ENCODE assay signal across 14 mouse cellular contexts in genomic region chr16:57397845-57398244, GRCm38 (mm10). TPM values are rescaled to one million over a fixed set of nuclear protein-coding genes. Genes with fewer than 3 reads are reported as not detected.
DNase-seq lines count a peak whose midpoint lies in the region; ATAC-seq and TF ChIP-seq lines count a peak whose summit lies in the region.
"Had no signal": no experiment of that assay in that cellular context is flagged by ENCODE, and none has a peak within 500 bp of the region (broad histone marks: within the 10 kb centered on the region; RNA-seq: fewer than 3 reads in every experiment).

No protein-coding gene starts in this region.

- DNase-seq in forebrain, embryonic 14.5 days (ENCODE audit: low spot score): no peak
- DNase-seq in kidney, adult 2 months: no peak
- DNase-seq in spleen, postnatal 4 days (ENCODE audit: low spot score in 2 of 2): peak; percentile 4 to 46
- DNase-seq in spleen, adult 12 weeks (ENCODE audit: low spot score): no peak
- no peak for DNase-seq in adrenal gland, adult 2 months
- DNase-seq in frontal cortex, postnatal 10 days (ENCODE audit: low spot score in 2 of 2): no peak

- H3K27ac ChIP-seq in forebrain, embryonic 14.5 days (ENCODE audit: low read depth, low read length): no peak overlapping the region
- H3K27ac ChIP-seq in forebrain, embryonic 12.5 days: no peak overlapping the region
- peak overlapping the region; percentile 59 for H3K27ac ChIP-seq in kidney, embryonic 15.5 days
- no peak overlapping the region; the same call in 1 of the 2 replicates for H3K27ac ChIP-seq in kidney, adult 2 months (ENCODE audit: insufficient read depth, low read depth, low read length)
- H3K27ac ChIP-seq: heart, embryonic 15.5 days; hindbrain, embryonic 15.5 days; liver, embryonic 12.5 days; neural tube, embryonic 13.5 days; stomach, embryonic 15.5 days had no signal

- no peak overlapping the region for H3K9ac ChIP-seq in forebrain, embryonic 14.5 days (ENCODE audit: low read length)
- H3K9ac ChIP-seq in forebrain, embryonic 12.5 days: no peak overlapping the region
- H3K9ac ChIP-seq in kidney, embryonic 15.5 days: no peak overlapping the region
- H3K9ac ChIP-seq: heart, embryonic 15.5 days; hindbrain, embryonic 15.5 days; liver, embryonic 12.5 days; neural tube, embryonic 13.5 days; stomach, embryonic 15.5 days had no signal

- no peak for TF ChIP-seq POLR2A in kidney, adult 2 months (IDR thresholded peaks at IDR 0.05; ENCODE audit: low read depth, low read length)

- ATAC-seq in forebrain, embryonic 14.5 days: 0 out of 2 replicates have a peak, but pooled peaks have one; percentile 35
- ATAC-seq in forebrain, embryonic 12.5 days (ENCODE audit: low FRiP score): no peak
- ATAC-seq in kidney, embryonic 15.5 days (replicated peaks; ENCODE audit: low FRiP score): peak; percentile 37; the same call in 1 of the 2 replicates
- ATAC-seq: liver, embryonic 12.5 days had no signal

- H3K27me3 ChIP-seq in forebrain, embryonic 14.5 days (replicated peaks; ENCODE audit: control insufficient read depth, insufficient read depth, low read length): no peaks in the 10 kb centered on the region
- H3K27me3 ChIP-seq in forebrain, embryonic 12.5 days: no peaks in the 10 kb centered on the region
- H3K27me3 ChIP-seq in kidney, embryonic 15.5 days: no peaks in the 10 kb centered on the region
- no peaks in the 10 kb centered on the region for H3K27me3 ChIP-seq in kidney, adult 2 months (replicated peaks; ENCODE audit: control insufficient read depth, insufficient read depth, low read length)
- H3K27me3 ChIP-seq: heart, embryonic 15.5 days; hindbrain, embryonic 15.5 days; liver, embryonic 12.5 days; neural tube, embryonic 13.5 days; stomach, embryonic 15.5 days had no signal

- H3K4me3 ChIP-seq in forebrain, embryonic 14.5 days (ENCODE audit: low read depth, low read length): no peak overlapping the region
- H3K4me3 ChIP-seq in forebrain, embryonic 12.5 days (replicated peaks): no peak overlapping the region
- H3K4me3 ChIP-seq in kidney, embryonic 15.5 days (replicated peaks): no peak overlapping the region
- no peak overlapping the region for H3K4me3 ChIP-seq in kidney, adult 2 months (ENCODE audit: insufficient read depth, low read depth, low read length)
- H3K4me3 ChIP-seq: heart, embryonic 15.5 days; hindbrain, embryonic 15.5 days; liver, embryonic 12.5 days; myocyte; neural tube, embryonic 13.5 days; stomach, embryonic 15.5 days had no signal

- no peak for TF ChIP-seq CTCF in kidney, adult 2 months (conservative IDR thresholded peaks at IDR 0.05; ENCODE audit: insufficient read depth, insufficient read length, low read depth, low read length)

- no peaks in the 10 kb centered on the region for H3K36me3 ChIP-seq in forebrain, embryonic 14.5 days (ENCODE audit: control insufficient read depth, insufficient read depth, low read length)
- H3K36me3 ChIP-seq in forebrain, embryonic 12.5 days (replicated peaks): no peaks in the 10 kb centered on the region
- no peaks in the 10 kb centered on the region for H3K36me3 ChIP-seq in kidney, embryonic 15.5 days
- H3K36me3 ChIP-seq in kidney, adult 2 months (ENCODE audit: control insufficient read depth, insufficient read depth, low read length): no peaks in the 10 kb centered on the region
- H3K36me3 ChIP-seq: heart, embryonic 15.5 days; hindbrain, embryonic 15.5 days; liver, embryonic 12.5 days; neural tube, embryonic 13.5 days; stomach, embryonic 15.5 days had no signal

- no peaks in the 10 kb centered on the region for H3K9me3 ChIP-seq in forebrain, embryonic 14.5 days (replicated peaks; ENCODE audit: control insufficient read depth, low read length)
- no peaks in the 10 kb centered on the region for H3K9me3 ChIP-seq in forebrain, embryonic 12.5 days
- no peaks in the 10 kb centered on the region for H3K9me3 ChIP-seq in kidney, embryonic 15.5 days (replicated peaks)
- H3K9me3 ChIP-seq: heart, embryonic 15.5 days; hindbrain, embryonic 15.5 days; liver, embryonic 12.5 days; neural tube, embryonic 13.5 days; stomach, embryonic 15.5 days had no signal

- 80% methylated on average over 6 of the region's 6 CpGs for WGBS in forebrain, embryonic 14.5 days
- 77% methylated on average over 6 of the region's 6 CpGs for WGBS in forebrain, embryonic 12.5 days
- WGBS in kidney, embryonic 15.5 days: 68% methylated on average over 6 of the region's 6 CpGs
- 53% methylated on average over 6 of the region's 6 CpGs for WGBS in kidney, adult 2 months

- no peaks in the 10 kb centered on the region for H3K4me1 ChIP-seq in forebrain, embryonic 14.5 days (ENCODE audit: control insufficient read depth, insufficient read depth, low read length)
- no peaks in the 10 kb centered on the region for H3K4me1 ChIP-seq in forebrain, embryonic 12.5 days
- H3K4me1 ChIP-seq in kidney, embryonic 15.5 days: peaks cover 40% of the 10 kb centered on the region
- peaks cover 14% of the 10 kb centered on the region; the same call in 1 of the 2 replicates for H3K4me1 ChIP-seq in kidney, adult 2 months (ENCODE audit: control insufficient read depth, insufficient read depth, low read length)
- H3K4me1 ChIP-seq: hindbrain, embryonic 15.5 days; liver, embryonic 12.5 days had no signal

- H3K4me2 ChIP-seq in forebrain, embryonic 14.5 days (ENCODE audit: low read length): no peak overlapping the region
- H3K4me2 ChIP-seq in forebrain, embryonic 12.5 days: no peak overlapping the region
- H3K4me2 ChIP-seq in kidney, embryonic 15.5 days: no peak overlapping the region
- H3K4me2 ChIP-seq: heart, embryonic 15.5 days; hindbrain, embryonic 15.5 days; liver, embryonic 12.5 days; neural tube, embryonic 13.5 days; stomach, embryonic 15.5 days had no signal

RNA-seq across cellular contexts. Expression of gene Filip1l, which starts 45.0 kb away (rescaled TPM):
- 2.2 and 2.5 TPM in 2 replicates for polyA plus RNA-seq in forebrain, embryonic 14.5 days (2014; fragmentation: Nextera tagmentation; extraction: Ambion mirVana)
- polyA plus RNA-seq in forebrain, embryonic 12.5 days (2016; fragmentation: Nextera tagmentation; extraction: Ambion mirVana): 5.4 and 6.6 TPM in 2 replicates
- 24.2 and 24.8 TPM in 2 replicates for polyA plus RNA-seq in kidney, embryonic 15.5 days (2015; fragmentation: Nextera tagmentation; extraction: Ambion mirVana)
- polyA plus RNA-seq in kidney, adult 2 months (2012; rRNA removed): 4.9 and 6.9 TPM in 2 replicates
- 10 to 100 TPM; 23.0 to 23.1 TPM for total RNA-seq in adrenal gland, adult 2 months (2021)
- polyA plus RNA-seq in adrenal gland, adult 2 months (2012; rRNA removed): 0.90 and 0.99 TPM in 2 replicates

Comparison
In these comparisons a context has a peak if more than half of its experiments do, and no peak if none do; other contexts are left out.
1. DNase-seq: peak in spleen, postnatal 4 days (2 of 2); none in forebrain, embryonic 14.5 days (single experiment), kidney, adult 2 months (single experiment), spleen, adult 12 weeks (single experiment), adrenal gland, adult 2 months (single experiment) and frontal cortex, postnatal 10 days (0 of 2).